Mouse (Mus musculus) urinary bladder, postnatal 14 days (tissue): ENCODE data around the gene Unc5c.

ENCODE experiments used
- DNase-seq: peaks from one replicate; pipeline ENCODE4 v3.0.0; 2021; ENCODE audit warnings: low spot score

Gene Unc5c

GRCm38 (mm10) chr3:141818615-141819312 is 353.7 kb downstream of the Unc5c start:
- no peak for DNase-seq

GRCm38 (mm10) chr3:141819331-141819941 is 354.4 kb downstream of the Unc5c start:
- DNase-seq = no peak

GRCm38 (mm10) chr3:141828301-141828700 is 363.3 kb downstream of the Unc5c start:
- DNase-seq = no peak

- DNase-seq = peak; percentile 40
Measured at GRCm38 (mm10) chr3:141831135-141831534, 366.1 kb downstream of the Unc5c start.

GRCm38 (mm10) chr3:141838864-141839263 is 373.8 kb downstream of the Unc5c start:
- DNase-seq = no peak

GRCm38 (mm10) chr3:141849206-141849605 is 384.2 kb downstream of the Unc5c start:
- no peak for DNase-seq

- DNase-seq = no peak
Measured at GRCm38 (mm10) chr3:141850141-141850540, 385.1 kb downstream of the Unc5c start.

- no peak for DNase-seq
Measured at GRCm38 (mm10) chr3:141854339-141854738, 389.3 kb downstream of the Unc5c start.

- no peak for DNase-seq
Measured at GRCm38 (mm10) chr3:141857123-141857522, 392.1 kb downstream of the Unc5c start.

- peak; percentile 50 for DNase-seq
Measured at GRCm38 (mm10) chr3:141862816-141863461, 397.9 kb downstream of the Unc5c start.

- DNase-seq = no peak
Measured at GRCm38 (mm10) chr3:141871805-141872204, 406.8 kb downstream of the Unc5c start.

GRCm38 (mm10) chr3:141872337-141873042 is 407.5 kb downstream of the Unc5c start:
- no peak for DNase-seq

- DNase-seq = no peak
Measured at GRCm38 (mm10) chr3:141882496-141882895, 417.5 kb downstream of the Unc5c start.

GRCm38 (mm10) chr3:141884190-141884589 is 419.2 kb downstream of the Unc5c start:
- no peak for DNase-seq
